Mouse (Mus musculus): ENCODE measurements around the gene Tram2.
A peak's percentile ranks its signal among the peaks of the same experiment; 100 is the strongest.

DNA sequence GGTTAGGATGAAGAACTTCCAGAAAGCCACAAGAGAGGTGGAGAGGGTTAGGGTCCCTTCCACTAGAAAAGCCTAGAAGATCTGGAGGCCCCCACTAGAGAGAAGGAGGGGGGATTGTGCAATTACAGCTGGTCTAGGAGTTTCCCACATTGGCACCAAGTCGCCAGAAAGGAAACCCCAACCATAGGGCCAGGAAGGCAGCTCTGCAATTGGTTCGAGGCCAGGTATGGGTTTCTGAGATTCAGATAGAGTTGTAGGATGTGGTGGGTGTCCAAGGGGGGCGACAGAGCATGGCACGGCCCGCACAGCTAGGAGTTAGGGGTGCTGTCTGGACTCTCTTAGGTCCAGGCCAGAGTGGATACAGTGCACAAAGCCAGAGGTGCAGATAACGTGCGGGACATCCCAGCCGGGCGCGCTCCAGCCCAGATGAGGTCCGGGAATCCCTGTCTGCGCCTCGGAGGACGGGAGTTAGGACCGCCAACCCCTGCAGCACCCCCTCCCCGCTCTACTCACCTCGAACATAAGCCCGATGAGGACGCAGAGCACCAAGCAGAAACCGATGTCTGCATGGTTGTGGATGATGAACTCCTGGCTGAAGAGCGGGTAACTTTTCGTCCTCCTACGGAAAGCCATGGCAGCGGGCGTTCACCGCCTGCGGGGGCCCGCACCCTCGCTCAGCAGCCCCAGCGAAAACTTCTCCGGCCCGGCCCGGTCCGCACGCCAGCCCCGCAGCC is 381 bp downstream of the Tram2 start:
- TF ChIP-seq HCFC1 (IDR thresholded peaks at IDR 0.05; ENCODE audit: low read depth, low read length) (no peak), TBP (IDR thresholded peaks at IDR 0.05; ENCODE audit: low read depth, low read length) (no peak), EP300 (IDR thresholded peaks at IDR 0.05; ENCODE audit: low read depth in 1 of 2, low read length in 2 of 2) (no peak), CTCF (IDR thresholded peaks at IDR 0.05 in 2 of 3, conservative IDR thresholded peaks at IDR 0.05 in 1 of 3; ENCODE audit: control insufficient read depth in 1 of 3, insufficient read depth in 1 of 3, low read depth in 2 of 3, low read length in 3 of 3, poor library complexity in 1 of 3, severe bottlenecking in 1 of 3) (no peak), TCF12 (IDR thresholded peaks at IDR 0.05; ENCODE audit: low read depth, low read length) (no peak), USF1 (IDR thresholded peaks at IDR 0.05; ENCODE audit: low read depth, low read length) (no peak), RCOR1 (IDR thresholded peaks at IDR 0.05; ENCODE audit: low read depth, low read length) (no peak), ELF1 (IDR thresholded peaks at IDR 0.05; ENCODE audit: low read depth, low read length) (no peak), TAL1 (IDR thresholded peaks at IDR 0.05; ENCODE audit: low read length) (no peak), SIN3A (IDR thresholded peaks at IDR 0.05; ENCODE audit: low read length) (0 out of 2 replicates have a peak, but pooled peaks have one; percentile 9), POLR2A (IDR thresholded peaks at IDR 0.05; ENCODE audit: control insufficient read depth in 1 of 2, insufficient read depth in 1 of 2, low read depth in 1 of 2, low read length in 2 of 2, poor library complexity in 1 of 2) (peak in 1 of 2 experiments; percentile 41; a peak in 1 of 4 replicates), MAFK (IDR thresholded peaks at IDR 0.05; ENCODE audit: borderline replicate concordance, low read depth, low read length) (no peak), ZC3H11A (IDR thresholded peaks at IDR 0.05; ENCODE audit: low read depth, low read length) (no peak), ZNF384 (IDR thresholded peaks at IDR 0.05; ENCODE audit: low read depth, low read length) (no peak)

Data from MEL (cell line).